Mouse (Mus musculus): ENCODE measurements at regions not wholly inside any gene's neighbourhood (a gene's known extent, or its start where the extent isn't known, plus 50 kb on each side); places are given as distances from the start of the nearest gene placed in this dataset.

DNA sequence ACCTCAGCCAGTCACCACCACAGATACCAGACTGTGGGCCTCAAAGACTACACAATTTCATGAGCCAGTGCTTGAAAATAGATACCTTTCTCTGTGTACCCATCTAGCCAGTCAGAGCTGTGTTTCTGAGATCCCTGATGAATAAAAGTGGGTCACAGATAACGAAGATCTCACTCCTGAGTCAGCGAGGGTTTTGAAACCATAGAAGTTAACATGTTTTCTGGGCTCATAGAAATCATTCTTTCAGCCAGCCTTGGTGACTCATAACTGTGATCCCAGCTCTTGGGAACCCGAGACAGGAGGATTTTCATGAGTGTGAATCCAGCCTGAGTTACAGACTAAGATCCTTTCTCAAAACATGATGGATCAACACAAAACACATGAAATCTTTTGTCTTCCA lies 118.1 kb downstream of the Gm11077 start:
- TF ChIP-seq POLR2A (IDR thresholded peaks at IDR 0.05; ENCODE audit: borderline replicate concordance, low read depth, low read length) (no peak), CTCF (IDR thresholded peaks at IDR 0.05; ENCODE audit: low read depth, low read length) (no peak)
